Mouse (Mus musculus) thymus, adult 2 months (tissue): ENCODE results near the gene Pank1.

Experiments
- CTCF ChIP-seq: fragments of 200-500 bp; IDR thresholded peaks from 2 replicates; pipeline ENCODE4 v1.5.1; 2012; ENCODE audit warnings: mild to moderate bottlenecking, control low read depth, low read length, moderate library complexity, borderline replicate concordance; ENCODE audit not compliant: control insufficient read depth, poor library complexity, insufficient read depth; ENCODE audit errors: extremely low read depth
- POLR2A ChIP-seq: fragments of 200-500 bp; IDR thresholded peaks from 2 replicates; pipeline ENCODE4 v1.6.1; 2012; ENCODE audit warnings: mild to moderate bottlenecking, low read length, control low read depth, moderate library complexity; ENCODE audit not compliant: control insufficient read depth, poor library complexity, insufficient read depth; ENCODE audit errors: extremely low read depth

GRCm38 (mm10) chr19:34891590-34891989 lies 12.3 kb upstream of the Pank1 start:
- TF ChIP-seq CTCF (no peak), POLR2A (no peak)
